Mouse (Mus musculus): Measurements from ENCODE around the gene Slc7a11. TPM values are rescaled to one million over a fixed set of nuclear protein-coding genes. Genes with fewer than 3 reads are reported as not detected.

The Slc7a11 gene
- polyA plus RNA-seq, 1 experiment from 2014 or later = 2.7 TPM

DNA sequence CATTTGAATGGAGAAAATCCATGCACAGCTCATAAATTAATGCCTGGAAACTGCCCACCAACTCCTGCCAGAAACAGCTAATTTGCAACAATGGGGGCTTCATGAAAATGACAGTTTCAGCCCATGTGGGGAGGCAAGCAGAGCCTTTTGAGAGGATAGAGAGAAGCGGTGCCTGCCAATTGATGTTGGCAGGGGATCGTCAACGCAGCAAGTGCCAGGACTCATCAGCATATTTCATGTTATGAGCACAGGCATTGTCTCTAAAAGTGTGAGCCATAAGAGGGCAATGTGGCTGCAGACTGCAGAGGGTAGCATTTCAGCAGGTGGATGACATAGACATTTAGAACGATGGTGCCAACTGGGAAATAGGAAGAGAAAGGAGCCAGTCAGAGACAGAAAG lies 429.0 kb downstream of the Slc7a11 start:
- Histone ChIP-seq H3K9ac (ENCODE audit: low read depth, low read length) (no peak overlapping the region), H3K27ac (ENCODE audit: low read length) (no peak overlapping the region), H3K36me3 (ENCODE audit: control insufficient read depth, insufficient read depth, low read length) (no peaks in the 10 kb centered on the region), H3K4me2 (ENCODE audit: low read length) (no peak overlapping the region), H3K4me3 (ENCODE audit: low read depth, low read length) (no peak overlapping the region), H3K9me3 (replicated peaks; ENCODE audit: control insufficient read depth, low read length, poor library complexity, severe bottlenecking) (no peaks in the 10 kb centered on the region), H3K27me3 (ENCODE audit: control insufficient read depth, insufficient read depth, low read depth, low read length) (no peaks in the 10 kb centered on the region), H3K4me1 (ENCODE audit: control insufficient read depth, insufficient read depth, low read length) (no peaks in the 10 kb centered on the region)
- WGBS = 19% methylated on average over 4 of the region's 4 CpGs
- ATAC-seq = peak; percentile 94

DNA sequence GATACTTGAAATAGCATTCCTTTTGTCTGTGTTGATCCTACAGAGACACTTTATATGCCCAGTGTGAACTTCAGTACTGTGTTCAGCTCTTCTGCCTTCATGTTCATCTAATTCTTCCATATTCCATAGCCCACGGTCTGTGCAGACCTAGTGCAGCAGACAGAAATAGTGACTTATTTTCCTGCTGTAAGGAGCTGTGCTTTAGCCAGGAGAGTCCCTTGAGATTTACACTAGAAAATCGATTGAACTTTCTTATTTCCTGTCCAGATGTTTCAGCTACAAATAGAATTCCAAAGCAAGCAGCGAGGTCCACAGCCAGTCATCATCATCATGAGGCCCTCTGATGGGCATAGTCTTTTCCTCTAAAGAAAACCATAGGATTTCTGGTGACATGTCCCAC lies 431.4 kb downstream of the Slc7a11 start:
- no peak overlapping the region for H3K9ac ChIP-seq (ENCODE audit: low read depth, low read length)
- no peaks in the 10 kb centered on the region for H3K9me3 ChIP-seq (replicated peaks; ENCODE audit: control insufficient read depth, low read length, poor library complexity, severe bottlenecking)
- WGBS = 78% methylated on average over 3 of the region's 3 CpGs
- H3K27me3 ChIP-seq (ENCODE audit: control insufficient read depth, insufficient read depth, low read depth, low read length) = no peaks in the 10 kb centered on the region
- H3K4me3 ChIP-seq (ENCODE audit: low read depth, low read length) = no peak overlapping the region
- H3K36me3 ChIP-seq (ENCODE audit: control insufficient read depth, insufficient read depth, low read length) = no peaks in the 10 kb centered on the region
- no peaks in the 10 kb centered on the region for H3K4me1 ChIP-seq (ENCODE audit: control insufficient read depth, insufficient read depth, low read length)
- ATAC-seq = no peak
- no peak overlapping the region for H3K4me2 ChIP-seq (ENCODE audit: low read length)
- no peak overlapping the region for H3K27ac ChIP-seq (ENCODE audit: low read length)

DNA sequence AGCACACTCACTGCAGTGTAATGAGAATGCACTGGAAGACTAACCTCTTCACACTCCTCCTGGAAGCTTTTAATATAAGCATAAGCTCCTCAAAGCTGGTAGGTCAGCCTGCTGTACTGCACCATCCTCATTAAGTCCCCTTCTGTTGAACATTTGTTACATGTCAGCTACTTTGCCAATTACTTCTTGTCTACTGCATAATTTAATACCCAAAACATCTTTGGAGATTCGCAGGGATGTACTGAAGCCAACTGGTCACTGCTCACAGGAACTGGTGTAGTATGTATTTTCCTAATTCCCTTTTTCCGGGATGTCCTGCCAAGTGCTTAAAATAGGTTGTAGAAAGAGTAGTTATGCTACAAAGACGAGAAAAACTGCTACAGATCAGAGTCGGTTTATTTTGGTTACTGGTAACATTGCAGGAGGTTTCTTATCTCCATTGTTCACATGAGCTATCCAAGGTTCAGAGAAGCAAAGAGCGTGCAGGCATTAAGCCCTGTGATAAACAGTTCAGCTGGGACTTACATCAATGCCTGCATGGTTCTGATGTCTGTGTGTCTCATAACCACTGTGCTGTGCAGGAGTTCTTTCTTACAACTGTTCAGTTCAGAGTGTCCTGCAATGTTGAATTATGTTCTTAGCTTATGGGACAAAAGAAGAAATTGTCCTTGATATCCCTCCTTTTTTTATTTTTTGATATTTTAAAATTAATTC lies 439.3 kb downstream of the Slc7a11 start:
- peak; percentile 76; the same call in 1 of the 2 replicates for ATAC-seq
- Histone ChIP-seq H3K36me3 (ENCODE audit: control insufficient read depth, insufficient read depth, low read length) (no peaks in the 10 kb centered on the region), H3K9me3 (replicated peaks; ENCODE audit: control insufficient read depth, low read length, poor library complexity, severe bottlenecking) (no peaks in the 10 kb centered on the region), H3K27me3 (ENCODE audit: control insufficient read depth, insufficient read depth, low read depth, low read length) (no peaks in the 10 kb centered on the region), H3K27ac (ENCODE audit: low read length) (no peak overlapping the region), H3K4me2 (ENCODE audit: low read length) (no peak overlapping the region), H3K9ac (ENCODE audit: low read depth, low read length) (no peak overlapping the region), H3K4me1 (ENCODE audit: control insufficient read depth, insufficient read depth, low read length) (no peaks in the 10 kb centered on the region), H3K4me3 (ENCODE audit: low read depth, low read length) (no peak overlapping the region)
- 40% methylated on average over 5 of the region's 5 CpGs for WGBS

DNA sequence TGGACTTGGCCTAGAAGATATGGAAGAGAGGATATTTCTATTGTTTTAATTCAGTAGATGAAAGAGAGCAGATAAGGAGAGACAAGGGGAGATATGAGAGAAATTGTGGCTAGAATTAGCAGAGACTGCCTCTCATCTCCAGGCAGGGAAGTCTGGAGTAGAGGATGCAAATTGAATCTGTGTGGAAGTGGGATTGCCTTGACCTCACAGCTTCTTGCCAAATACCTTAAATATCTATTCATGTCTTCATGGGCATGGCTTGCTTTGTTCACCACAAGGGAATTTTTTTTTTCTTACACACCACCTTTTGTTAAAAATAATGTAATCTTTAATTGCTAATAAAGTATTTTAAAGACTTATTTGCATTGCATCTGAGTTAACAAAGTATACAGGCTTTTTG lies 441.3 kb downstream of the Slc7a11 start:
- no peaks in the 10 kb centered on the region for H3K36me3 ChIP-seq (ENCODE audit: control insufficient read depth, insufficient read depth, low read length)
- no peaks in the 10 kb centered on the region for H3K4me1 ChIP-seq (ENCODE audit: control insufficient read depth, insufficient read depth, low read length)
- H3K4me3 ChIP-seq (ENCODE audit: low read depth, low read length) = no peak overlapping the region
- ATAC-seq = no peak
- H3K27ac ChIP-seq (ENCODE audit: low read length) = no peak overlapping the region
- no peak overlapping the region for H3K4me2 ChIP-seq (ENCODE audit: low read length)
- H3K9me3 ChIP-seq (replicated peaks; ENCODE audit: control insufficient read depth, low read length, poor library complexity, severe bottlenecking) = no peaks in the 10 kb centered on the region
- H3K27me3 ChIP-seq (ENCODE audit: control insufficient read depth, insufficient read depth, low read depth, low read length) = no peaks in the 10 kb centered on the region
- H3K9ac ChIP-seq (ENCODE audit: low read depth, low read length) = no peak overlapping the region

DNA sequence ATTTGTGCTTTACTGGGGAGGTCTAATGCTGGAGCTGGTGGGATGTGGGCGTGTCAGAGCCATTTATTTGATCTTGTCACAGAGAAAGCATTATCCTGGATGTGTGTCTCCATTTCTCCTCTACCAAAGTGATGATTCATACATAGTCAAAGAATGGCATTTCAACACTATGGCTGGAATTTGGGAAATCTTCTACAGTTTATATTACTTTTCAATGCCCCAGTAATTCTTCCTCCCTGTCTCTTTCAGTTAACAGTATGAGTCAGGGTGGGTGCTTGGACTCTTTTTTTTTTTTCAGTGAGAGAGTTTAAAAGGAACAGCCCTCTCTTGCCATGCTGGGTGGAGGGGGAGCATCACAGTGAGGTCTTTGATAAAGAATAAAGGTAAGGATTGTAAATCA lies 441.8 kb downstream of the Slc7a11 start:
- Histone ChIP-seq H3K4me1 (ENCODE audit: control insufficient read depth, insufficient read depth, low read length) (no peaks in the 10 kb centered on the region), H3K27ac (ENCODE audit: low read length) (no peak overlapping the region), H3K27me3 (ENCODE audit: control insufficient read depth, insufficient read depth, low read depth, low read length) (no peaks in the 10 kb centered on the region), H3K4me3 (ENCODE audit: low read depth, low read length) (no peak overlapping the region), H3K9me3 (replicated peaks; ENCODE audit: control insufficient read depth, low read length, poor library complexity, severe bottlenecking) (no peaks in the 10 kb centered on the region), H3K9ac (ENCODE audit: low read depth, low read length) (no peak overlapping the region), H3K4me2 (ENCODE audit: low read length) (no peak overlapping the region), H3K36me3 (ENCODE audit: control insufficient read depth, insufficient read depth, low read length) (no peaks in the 10 kb centered on the region)
- no peak for ATAC-seq
- WGBS = 78% methylated on average over 1 of the region's 1 CpGs

DNA sequence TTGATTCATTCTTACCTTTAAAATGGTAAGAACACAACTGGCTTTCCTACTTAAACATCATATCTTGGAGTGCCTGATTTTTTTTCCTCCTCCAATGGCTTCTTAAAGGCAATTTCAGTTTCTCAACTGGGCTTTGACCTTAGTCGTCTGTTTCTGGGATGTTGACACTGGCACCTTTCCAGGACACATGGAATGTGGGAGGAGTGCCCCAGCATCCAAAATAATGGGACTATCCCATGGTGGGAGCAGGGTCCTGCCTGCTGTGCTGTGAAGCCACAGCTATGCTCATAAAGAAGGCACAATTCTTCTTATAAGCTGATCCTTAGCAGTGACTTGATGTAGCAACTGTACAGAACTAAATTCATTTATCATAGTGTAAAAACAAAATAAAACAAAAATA lies 450.5 kb downstream of the Slc7a11 start:
- H3K9me3 ChIP-seq (replicated peaks; ENCODE audit: control insufficient read depth, low read length, poor library complexity, severe bottlenecking) = no peaks in the 10 kb centered on the region
- H3K27me3 ChIP-seq (ENCODE audit: control insufficient read depth, insufficient read depth, low read depth, low read length) = no peaks in the 10 kb centered on the region
- 32% methylated on average over 1 of the region's 1 CpGs for WGBS
- H3K9ac ChIP-seq (ENCODE audit: low read depth, low read length) = no peak overlapping the region
- H3K4me3 ChIP-seq (ENCODE audit: low read depth, low read length) = no peak overlapping the region
- H3K4me1 ChIP-seq (ENCODE audit: control insufficient read depth, insufficient read depth, low read length) = no peaks in the 10 kb centered on the region
- H3K4me2 ChIP-seq (ENCODE audit: low read length) = no peak overlapping the region
- H3K36me3 ChIP-seq (ENCODE audit: control insufficient read depth, insufficient read depth, low read length) = no peaks in the 10 kb centered on the region
- no peak overlapping the region for H3K27ac ChIP-seq (ENCODE audit: low read length)
- ATAC-seq = no peak

DNA sequence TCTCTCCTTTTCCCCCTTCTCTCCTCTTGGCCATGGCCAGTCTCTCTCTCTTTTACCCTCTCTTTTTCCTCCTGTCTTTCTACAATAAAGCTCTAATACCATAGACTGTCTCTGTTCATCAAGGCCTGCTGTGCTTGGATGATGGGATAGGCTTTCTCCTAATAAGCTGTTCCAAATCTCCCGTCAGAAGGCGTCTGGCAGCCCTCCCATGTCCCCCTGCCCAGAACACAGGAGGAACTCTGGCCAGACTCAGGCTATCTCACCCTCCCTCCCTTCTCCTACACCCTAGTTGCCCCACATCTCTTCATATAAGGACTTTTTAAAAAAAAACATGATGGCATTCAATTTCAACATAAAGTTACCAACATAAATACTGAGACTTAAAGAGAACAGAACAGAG lies 456.2 kb downstream of the Slc7a11 start:
- Histone ChIP-seq H3K4me2 (ENCODE audit: low read length) (no peak overlapping the region), H3K4me3 (ENCODE audit: low read depth, low read length) (no peak overlapping the region), H3K9ac (ENCODE audit: low read depth, low read length) (no peak overlapping the region), H3K27me3 (ENCODE audit: control insufficient read depth, insufficient read depth, low read depth, low read length) (no peaks in the 10 kb centered on the region), H3K36me3 (ENCODE audit: control insufficient read depth, insufficient read depth, low read length) (no peaks in the 10 kb centered on the region), H3K9me3 (replicated peaks; ENCODE audit: control insufficient read depth, low read length, poor library complexity, severe bottlenecking) (no peaks in the 10 kb centered on the region), H3K27ac (ENCODE audit: low read length) (no peak overlapping the region), H3K4me1 (ENCODE audit: control insufficient read depth, insufficient read depth, low read length) (no peaks in the 10 kb centered on the region)
- no peak for ATAC-seq
- 73% methylated on average over 2 of the region's 2 CpGs for WGBS

DNA sequence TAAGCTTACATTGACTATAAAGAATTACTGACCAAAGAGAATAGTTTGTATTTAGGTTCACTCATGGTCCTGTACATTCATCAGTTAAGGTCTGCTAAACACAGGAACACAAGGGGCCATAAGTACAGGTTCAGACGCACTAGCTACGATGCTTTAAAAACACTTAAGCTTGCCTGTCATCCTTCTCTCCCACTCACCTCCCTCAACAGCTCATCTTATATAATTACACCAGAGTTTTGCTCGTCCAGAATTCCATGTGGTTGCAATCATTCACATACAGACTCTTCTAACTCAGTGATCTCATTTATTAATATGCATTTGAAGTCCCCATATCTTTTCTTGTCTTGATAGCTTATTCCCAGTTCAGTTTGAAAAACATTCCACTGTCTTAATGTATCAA lies 458.6 kb downstream of the Slc7a11 start:
- Histone ChIP-seq H3K4me2 (ENCODE audit: low read length) (no peak overlapping the region), H3K9me3 (replicated peaks; ENCODE audit: control insufficient read depth, low read length, poor library complexity, severe bottlenecking) (no peaks in the 10 kb centered on the region), H3K4me3 (ENCODE audit: low read depth, low read length) (no peak overlapping the region), H3K4me1 (ENCODE audit: control insufficient read depth, insufficient read depth, low read length) (no peaks in the 10 kb centered on the region), H3K27me3 (ENCODE audit: control insufficient read depth, insufficient read depth, low read depth, low read length) (no peaks in the 10 kb centered on the region), H3K36me3 (ENCODE audit: control insufficient read depth, insufficient read depth, low read length) (no peaks in the 10 kb centered on the region), H3K9ac (ENCODE audit: low read depth, low read length) (no peak overlapping the region), H3K27ac (ENCODE audit: low read length) (no peak overlapping the region)
- no peak for ATAC-seq
- 74% methylated on average over 3 of the region's 3 CpGs for WGBS

DNA sequence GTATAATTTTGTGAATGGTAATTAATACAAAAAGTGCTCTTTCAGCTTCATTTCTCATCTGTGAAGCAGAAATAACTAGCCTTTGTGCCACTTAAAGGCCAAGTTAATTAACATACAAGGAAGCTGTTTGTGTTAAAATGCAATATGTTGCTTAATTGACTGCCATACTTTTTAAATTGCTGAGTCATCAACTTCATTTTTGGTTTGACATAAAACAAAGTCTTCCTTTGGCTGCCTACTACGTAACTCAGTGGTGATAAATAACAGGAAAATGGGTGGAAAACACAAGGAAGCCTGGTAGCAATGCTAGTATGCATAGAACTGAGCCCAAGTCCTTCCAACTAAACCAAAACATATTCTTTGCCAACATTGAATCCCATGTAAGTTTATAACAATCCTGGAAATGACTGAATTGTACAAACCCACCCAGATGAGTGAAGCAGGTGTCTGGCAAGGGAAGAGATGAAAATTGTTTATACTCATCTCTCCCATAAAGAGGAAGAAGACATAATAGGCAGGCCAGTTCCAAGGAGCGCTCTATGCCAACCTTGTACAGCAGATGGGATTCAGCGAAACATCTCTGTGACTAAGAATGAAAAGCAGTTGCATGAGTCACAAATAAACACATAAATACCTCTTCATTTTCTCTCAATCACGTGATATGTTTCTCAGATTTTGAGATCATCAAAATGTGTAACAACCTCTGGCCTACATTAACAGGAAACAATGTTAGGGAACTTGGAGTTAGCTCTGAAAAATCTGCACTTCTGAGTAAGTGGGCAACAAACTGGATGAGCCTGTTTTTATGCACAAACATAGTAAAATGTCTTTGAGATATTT lies 459.8 kb downstream of the Slc7a11 start:
- Histone ChIP-seq H3K9me3 (replicated peaks; ENCODE audit: control insufficient read depth, low read length, poor library complexity, severe bottlenecking) (no peaks in the 10 kb centered on the region), H3K27me3 (ENCODE audit: control insufficient read depth, insufficient read depth, low read depth, low read length) (no peaks in the 10 kb centered on the region), H3K9ac (ENCODE audit: low read depth, low read length) (no peak overlapping the region), H3K27ac (ENCODE audit: low read length) (no peak overlapping the region), H3K4me1 (ENCODE audit: control insufficient read depth, insufficient read depth, low read length) (no peaks in the 10 kb centered on the region), H3K4me3 (ENCODE audit: low read depth, low read length) (no peak overlapping the region), H3K36me3 (ENCODE audit: control insufficient read depth, insufficient read depth, low read length) (no peaks in the 10 kb centered on the region), H3K4me2 (ENCODE audit: low read length) (no peak overlapping the region)
- no peak for ATAC-seq
- 86% methylated on average over 4 of the region's 4 CpGs for WGBS
